Mouse (Mus musculus) stomach, embryonic 15.5 days (tissue): ENCODE data around the gene Gpr84. TPM values are rescaled to one million over a fixed set of nuclear protein-coding genes. Genes with fewer than 3 reads are reported as not detected.
A peak's percentile ranks its signal among the peaks of the same experiment; 100 is the strongest.

ENCODE experiments used
- ATAC-seq: fragments of 200-750 bp; cut with Nextera tagmentation; 2 replicates; pipeline ENCODE4 v1.8.0; 2017; ENCODE audit warnings: low read depth, moderate number of reproducible peaks, moderate TSS enrichment; ENCODE audit not compliant: insufficient read depth, low FRiP score
- H3K27ac ChIP-seq: fragments of 300-500 bp; sonication (generic); 2 replicates; pipeline ENCODE4 v1.5.1; 2015; ENCODE audit warnings: mild to moderate bottlenecking, inconsistent platforms
- H3K27me3 ChIP-seq: fragments of 300-500 bp; sonication (generic); replicated peaks from 2 replicates; pipeline ENCODE4 v1.6.1; 2015; ENCODE audit warnings: inconsistent platforms
- H3K36me3 ChIP-seq: fragments of 300-500 bp; sonication (generic); 2 replicates; pipeline ENCODE4 v1.6.1; 2015; ENCODE audit warnings: inconsistent platforms
- H3K4me1 ChIP-seq: fragments of 300-500 bp; sonication (generic); 2 replicates; pipeline ENCODE4 v1.6.1; 2015; ENCODE audit warnings: inconsistent platforms
- H3K4me2 ChIP-seq: fragments of 300-500 bp; sonication (generic); 2 replicates; pipeline ENCODE4 v1.6.1; 2015; ENCODE audit warnings: mild to moderate bottlenecking, inconsistent platforms
- H3K4me3 ChIP-seq: fragments of 300-500 bp; sonication (generic); replicated peaks from 2 replicates; pipeline ENCODE4 v1.5.1; 2015; ENCODE audit warnings: inconsistent platforms
- H3K9ac ChIP-seq: fragments of 300-500 bp; sonication (generic); 2 replicates; pipeline ENCODE4 v1.6.1; 2015; ENCODE audit warnings: inconsistent platforms
- H3K9me3 ChIP-seq: fragments of 300-500 bp; sonication (generic); 2 replicates; pipeline ENCODE4 v1.6.1; 2016; ENCODE audit warnings: inconsistent platforms
- WGBS: fragments of 180-500 bp; shearing (Covaris S2); methylation state at CpG from one replicate; pipeline ENCODE4 v1.1.7; 2015; 5-methylcytosine and 5-hydroxymethylcytosine counted together
- polyA plus RNA-seq: library from polyadenylated mRNA; unstranded; fragments of >200 nt; fragmentation: Nextera tagmentation; extraction: Ambion mirVana; gene quantifications from 2 replicates; pipeline ENCODE4 v1.2.1, GENCODE M21; 2015

Gpr84 gene
- polyA plus RNA-seq, 1 experiment from 2014 or later = 0.46 TPM

GRCm38 (mm10) chr15:103294649-103295048, 15.8 kb downstream of the Gpr84 start:
- no peak for ATAC-seq
- WGBS = 86% methylated on average over 2 of the region's 2 CpGs
- Histone ChIP-seq H3K4me2 (no peak overlapping the region), H3K27me3 (no peaks in the 10 kb centered on the region), H3K27ac (no peak overlapping the region), H3K4me3 (no peak overlapping the region), H3K9ac (no peak overlapping the region), H3K9me3 (no peaks in the 10 kb centered on the region), H3K36me3 (peaks cover 44% of the 10 kb centered on the region), H3K4me1 (0 out of 2 replicates have a peak, but pooled peaks cover 6% of the 10 kb centered on the region)

GRCm38 (mm10) chr15:103293375-103293774, 17.0 kb downstream of the Gpr84 start:
- no peak for ATAC-seq
- Histone ChIP-seq H3K27ac (no peak overlapping the region), H3K9me3 (no peaks in the 10 kb centered on the region), H3K36me3 (peaks cover 39% of the 10 kb centered on the region), H3K27me3 (no peaks in the 10 kb centered on the region), H3K4me1 (no peaks in the 10 kb centered on the region), H3K9ac (no peak overlapping the region), H3K4me2 (no peak overlapping the region), H3K4me3 (no peak overlapping the region)
- 99% methylated on average over 2 of the region's 2 CpGs for WGBS

GRCm38 (mm10) chr15:103292673-103293345, 17.6 kb downstream of the Gpr84 start:
- 90% methylated on average over 4 of the region's 4 CpGs for WGBS
- Histone ChIP-seq H3K27me3 (no peaks in the 10 kb centered on the region), H3K36me3 (peaks cover 36% of the 10 kb centered on the region), H3K4me1 (no peaks in the 10 kb centered on the region), H3K4me2 (no peak overlapping the region), H3K9me3 (no peaks in the 10 kb centered on the region), H3K4me3 (no peak overlapping the region), H3K9ac (no peak overlapping the region), H3K27ac (no peak overlapping the region)
- ATAC-seq = no peak

GRCm38 (mm10) chr15:103290843-103291242, 19.6 kb downstream of the Gpr84 start:
- no peak overlapping the region for H3K4me2 ChIP-seq
- H3K4me1 ChIP-seq = 0 out of 2 replicates have a peak, but pooled peaks cover 2% of the 10 kb centered on the region
- no peak overlapping the region for H3K4me3 ChIP-seq
- no peak; the same call in 1 of the 2 replicates for ATAC-seq
- no peaks in the 10 kb centered on the region for H3K27me3 ChIP-seq
- WGBS = 75% methylated on average over 9 of the region's 9 CpGs
- H3K36me3 ChIP-seq = peaks cover 29% of the 10 kb centered on the region
- H3K9ac ChIP-seq = no peak overlapping the region
- no peaks in the 10 kb centered on the region for H3K9me3 ChIP-seq
- H3K27ac ChIP-seq = no peak overlapping the region

GRCm38 (mm10) chr15:103290417-103290816, 20.0 kb downstream of the Gpr84 start:
- WGBS = 62% methylated on average over 6 of the region's 6 CpGs
- no peak overlapping the region for H3K9ac ChIP-seq
- H3K4me3 ChIP-seq = no peak overlapping the region
- H3K36me3 ChIP-seq = peaks cover 29% of the 10 kb centered on the region
- H3K27ac ChIP-seq = no peak overlapping the region
- H3K4me1 ChIP-seq = peaks cover 7% of the 10 kb centered on the region; the same call in 1 of the 2 replicates
- H3K9me3 ChIP-seq = no peaks in the 10 kb centered on the region
- H3K27me3 ChIP-seq = no peaks in the 10 kb centered on the region
- no peak overlapping the region for H3K4me2 ChIP-seq
- no peak; the same call in 1 of the 2 replicates for ATAC-seq

- WGBS = 51% methylated on average over 5 of the region's 5 CpGs
- no peak for ATAC-seq
- Histone ChIP-seq H3K4me1 (peaks cover 10% of the 10 kb centered on the region; the same call in 1 of the 2 replicates), H3K4me3 (no peak overlapping the region), H3K4me2 (no peak overlapping the region), H3K9me3 (no peaks in the 10 kb centered on the region), H3K36me3 (peaks cover 29% of the 10 kb centered on the region), H3K9ac (no peak overlapping the region), H3K27ac (no peak overlapping the region), H3K27me3 (no peaks in the 10 kb centered on the region)
Observed at GRCm38 (mm10) chr15:103289600-103289999, 20.8 kb downstream of the Gpr84 start.

GRCm38 (mm10) chr15:103285778-103286417, 24.5 kb downstream of the Gpr84 start:
- 50% methylated on average over 1 of the region's 1 CpGs for WGBS
- Histone ChIP-seq H3K4me1 (peaks cover 10% of the 10 kb centered on the region; the same call in 1 of the 2 replicates), H3K9me3 (no peaks in the 10 kb centered on the region), H3K27ac (no peak overlapping the region), H3K9ac (no peak overlapping the region), H3K36me3 (peaks cover 1% of the 10 kb centered on the region; the same call in 1 of the 2 replicates), H3K4me2 (no peak overlapping the region), H3K4me3 (no peak overlapping the region), H3K27me3 (no peaks in the 10 kb centered on the region)
- no peak for ATAC-seq

GRCm38 (mm10) chr15:103284647-103285046, 25.8 kb downstream of the Gpr84 start:
- no peak overlapping the region for H3K27ac ChIP-seq
- WGBS = 45% methylated on average over 2 of the region's 2 CpGs

GRCm38 (mm10) chr15:103284066-103284465, 26.3 kb downstream of the Gpr84 start:
- WGBS = 68% methylated on average over 3 of the region's 3 CpGs

More at GRCm38 (mm10) chr15:103284647-103285046, 25.8 kb downstream of the Gpr84 start:
- no peaks in the 10 kb centered on the region for H3K9me3 ChIP-seq
- no peak overlapping the region for H3K9ac ChIP-seq
- no peak for ATAC-seq
- H3K36me3 ChIP-seq = no peaks in the 10 kb centered on the region; the same call in 1 of the 2 replicates
- no peak overlapping the region for H3K4me2 ChIP-seq
- H3K4me1 ChIP-seq = peaks cover 13% of the 10 kb centered on the region; the same call in 1 of the 2 replicates
- H3K27me3 ChIP-seq = no peaks in the 10 kb centered on the region
- no peak overlapping the region for H3K4me3 ChIP-seq

GRCm38 (mm10) chr15:103281465-103282205, 28.8 kb downstream of the Gpr84 start:
- Histone ChIP-seq H3K4me3 (no peak overlapping the region), H3K27me3 (no peaks in the 10 kb centered on the region), H3K9me3 (no peaks in the 10 kb centered on the region), H3K36me3 (0 out of 2 replicates have a peak, but pooled peaks cover 6% of the 10 kb centered on the region), H3K4me2 (no peak overlapping the region), H3K4me1 (peaks cover 15% of the 10 kb centered on the region; the same call in 1 of the 2 replicates), H3K27ac (peak overlapping the region; percentile 52; the same call in 1 of the 2 replicates), H3K9ac (no peak overlapping the region)
- no peak; the same call in 1 of the 2 replicates for ATAC-seq
- 79% methylated on average over 3 of the region's 3 CpGs for WGBS

More at GRCm38 (mm10) chr15:103284066-103284465, 26.3 kb downstream of the Gpr84 start:
- no peak for ATAC-seq
- H3K36me3 ChIP-seq = no peaks in the 10 kb centered on the region
- H3K4me1 ChIP-seq = peaks cover 13% of the 10 kb centered on the region; the same call in 1 of the 2 replicates
- H3K4me3 ChIP-seq = no peak overlapping the region
- no peak overlapping the region for H3K9ac ChIP-seq
- H3K27me3 ChIP-seq = no peaks in the 10 kb centered on the region
- H3K27ac ChIP-seq = no peak overlapping the region
- no peak overlapping the region for H3K4me2 ChIP-seq
- no peaks in the 10 kb centered on the region for H3K9me3 ChIP-seq

- Histone ChIP-seq H3K4me2 (no peak overlapping the region), H3K9ac (no peak overlapping the region), H3K27ac (peak overlapping the region; percentile 52; the same call in 1 of the 2 replicates), H3K4me3 (no peak overlapping the region), H3K4me1 (peaks cover 14% of the 10 kb centered on the region; the same call in 1 of the 2 replicates), H3K36me3 (0 out of 2 replicates have a peak, but pooled peaks cover 6% of the 10 kb centered on the region), H3K9me3 (no peaks in the 10 kb centered on the region), H3K27me3 (no peaks in the 10 kb centered on the region)
- 46% methylated on average over 3 of the region's 3 CpGs for WGBS
- ATAC-seq = peak; percentile 37; the same call in 1 of the 2 replicates
Observed at GRCm38 (mm10) chr15:103280817-103281464, 29.5 kb downstream of the Gpr84 start.
